Mouse (Mus musculus) ES-Bruce4 (cell line): Measurements from ENCODE around the gene Rassf5. TPM values are rescaled to one million over a fixed set of nuclear protein-coding genes. Genes with fewer than 3 reads are reported as not detected.

Experiments used
- H3K27ac ChIP-seq: 2 replicates; pipeline ENCODE4 v1.5.1; 2012; ENCODE audit warnings: low read length, inconsistent platforms; ENCODE audit not compliant: insufficient read depth
- H3K27me3 ChIP-seq: 2 replicates; pipeline ENCODE4 v1.6.1; 2012; ENCODE audit warnings: mild to moderate bottlenecking, low read length, inconsistent platforms; ENCODE audit not compliant: control insufficient read depth, poor library complexity, insufficient read depth, severe bottlenecking
- H3K36me3 ChIP-seq: 2 replicates; pipeline ENCODE4 v1.6.1; 2012; ENCODE audit warnings: inconsistent platforms, mild to moderate bottlenecking, low read length, moderate library complexity; ENCODE audit not compliant: control insufficient read depth, poor library complexity, insufficient read depth, severe bottlenecking
- H3K4me1 ChIP-seq: one replicate; pipeline ENCODE4 v1.8.1; 2011; ENCODE audit warnings: low read length; ENCODE audit not compliant: control insufficient read depth, insufficient read depth
- H3K4me3 ChIP-seq: 2 replicates; pipeline ENCODE4 v1.5.1; 2011; ENCODE audit warnings: low read depth, mild to moderate bottlenecking, low read length
- H3K9ac ChIP-seq: 2 replicates; pipeline ENCODE4 v1.6.1; 2012; ENCODE audit warnings: low read depth, mild to moderate bottlenecking, inconsistent platforms; ENCODE audit not compliant: poor library complexity, severe bottlenecking
- H3K9me3 ChIP-seq: replicated peaks from 2 replicates; pipeline ENCODE4 v1.6.1; 2012; ENCODE audit warnings: mild to moderate bottlenecking, low read length, inconsistent platforms; ENCODE audit not compliant: control insufficient read depth, poor library complexity, insufficient read depth, severe bottlenecking
- CTCF ChIP-seq: IDR thresholded peaks from one replicate; pipeline ENCODE4 v1.8.1; 2011; ENCODE audit warnings: low read depth, low read length
- EP300 ChIP-seq: IDR thresholded peaks from 2 replicates; pipeline ENCODE4 v1.6.1; 2011; ENCODE audit warnings: low read depth, low read length; ENCODE audit not compliant: insufficient read depth
- POLR2A ChIP-seq: IDR thresholded peaks from one replicate; pipeline ENCODE4 v1.8.1; 2011; ENCODE audit warnings: low read length; ENCODE audit not compliant: insufficient read depth
- polyA plus RNA-seq: library from polyadenylated mRNA; stranded (reverse); fragments of >200 nt; gene quantifications from 2 replicates; pipeline ENCODE4 v1.2.4, GENCODE M21; 2011; ENCODE audit warnings: low read depth; ENCODE audit not compliant: missing spikeins, insufficient read depth, insufficient read length

Gene Rassf5
- polyA plus RNA-seq, 1 experiment = 0.45 TPM

DNA sequence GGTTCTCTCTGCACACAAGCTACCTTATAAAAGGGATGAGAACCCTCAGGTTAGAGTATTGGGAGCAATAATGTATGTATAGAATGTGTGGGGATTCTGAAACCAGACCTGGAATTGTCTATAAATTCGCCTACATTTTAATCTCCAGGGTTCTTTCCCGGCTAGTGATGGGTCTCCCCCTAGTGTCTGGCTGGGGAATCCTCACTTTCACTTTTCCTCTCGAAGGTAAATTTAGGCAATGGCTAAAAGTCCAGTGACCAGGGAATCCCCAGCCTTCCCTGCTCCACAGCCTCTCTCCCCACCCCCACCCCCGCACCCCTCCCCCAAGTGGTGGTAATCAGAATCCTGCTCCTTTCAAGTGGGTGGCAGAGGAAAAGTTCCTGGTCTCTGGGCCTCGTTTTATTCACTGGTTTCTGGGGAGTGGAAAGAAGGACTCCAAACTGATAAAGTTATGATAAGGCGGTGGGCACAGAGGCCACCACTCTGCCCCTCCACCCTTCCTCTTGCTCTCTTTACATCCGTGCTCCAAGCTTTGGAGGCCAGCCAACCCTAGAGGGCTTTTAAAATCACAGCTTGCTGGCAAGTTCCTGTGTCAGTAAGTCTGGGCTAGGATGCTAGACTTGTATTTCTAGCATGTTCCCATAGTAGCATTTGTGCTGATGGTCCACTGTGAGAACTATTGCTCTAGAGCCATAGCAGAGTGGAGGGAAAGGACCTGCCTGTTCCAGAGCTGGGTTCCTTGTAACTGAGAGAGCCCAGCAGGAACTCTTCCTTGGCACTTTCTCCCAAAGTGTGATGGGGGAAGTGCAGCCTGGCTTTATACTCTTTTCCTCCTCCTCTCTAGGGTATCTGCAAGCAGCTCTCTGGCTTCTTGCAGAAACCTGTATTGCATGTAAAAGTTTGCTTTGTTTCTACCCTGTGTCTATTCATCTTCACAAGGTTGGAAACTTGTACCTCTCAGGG is 1.7 kb upstream of the Rassf5 start:
- Histone ChIP-seq H3K36me3 (no peaks in the 10 kb centered on the region), H3K9me3 (no peaks in the 10 kb centered on the region), H3K4me3 (no peak overlapping the region), H3K4me1 (no peaks in the 10 kb centered on the region), H3K27me3 (peaks cover 10% of the 10 kb centered on the region; the same call in 1 of the 2 replicates), H3K27ac (no peak overlapping the region), H3K9ac (no peak overlapping the region)
- no peak for TF ChIP-seq EP300
- TF ChIP-seq CTCF = no peak
- no peak for TF ChIP-seq POLR2A

DNA sequence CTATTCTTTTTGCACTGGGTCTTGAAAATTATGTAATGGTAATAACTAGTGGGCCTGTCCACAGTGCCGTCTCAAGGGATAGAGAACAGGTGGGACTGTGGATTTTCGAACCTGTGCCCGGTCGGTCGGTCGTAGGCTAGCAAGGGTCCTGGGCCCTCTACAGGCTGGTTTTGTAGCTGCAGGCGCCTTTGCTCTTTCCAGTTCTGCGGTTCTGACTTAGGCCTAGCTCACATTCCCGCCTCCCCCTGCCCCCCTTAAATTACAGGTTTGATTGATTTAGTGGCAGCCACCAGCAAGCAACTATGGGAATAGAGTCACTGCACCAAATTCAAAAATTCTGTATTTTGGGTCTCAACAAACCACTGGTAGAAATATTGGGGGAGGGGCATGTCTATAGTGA is 868 bp upstream of the Rassf5 start:
- Histone ChIP-seq H3K9ac (no peak overlapping the region; the same call in 1 of the 2 replicates), H3K36me3 (no peaks in the 10 kb centered on the region), H3K4me3 (peak overlapping the region; percentile 52), H3K27me3 (peaks cover 10% of the 10 kb centered on the region; the same call in 1 of the 2 replicates), H3K9me3 (no peaks in the 10 kb centered on the region), H3K27ac (no peak overlapping the region), H3K4me1 (no peaks in the 10 kb centered on the region)
- TF ChIP-seq POLR2A (no peak), EP300 (no peak), CTCF (peak; percentile 60)

DNA sequence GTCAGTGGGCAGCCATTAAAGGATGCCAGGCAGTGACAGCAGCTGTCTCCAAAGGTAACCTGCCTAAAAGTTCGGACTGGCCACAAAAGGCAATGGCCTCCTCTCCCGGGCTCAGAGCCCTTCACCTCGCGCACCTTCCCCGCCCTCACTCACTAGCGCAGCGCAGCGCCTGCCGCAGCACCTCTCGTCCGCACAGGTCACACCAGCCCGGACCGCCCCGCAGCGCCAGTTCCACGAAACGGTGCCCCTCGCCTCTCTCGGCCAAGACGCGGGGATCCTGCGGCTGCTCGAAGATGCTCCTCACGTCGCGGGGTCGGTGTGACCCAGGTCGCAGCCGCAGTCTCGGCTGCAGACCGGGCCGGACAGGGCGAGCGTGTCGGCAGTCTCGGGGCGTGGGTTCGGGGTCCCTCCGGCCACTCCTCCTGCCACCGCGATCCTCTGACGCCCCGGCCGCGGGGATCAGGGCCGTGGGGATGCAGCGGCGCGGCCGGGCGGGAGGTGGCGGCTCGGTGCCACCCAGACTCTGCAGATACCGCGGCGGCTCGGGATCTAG is 446 bp downstream of the Rassf5 start:
- Histone ChIP-seq H3K27ac (no peak overlapping the region), H3K4me1 (no peaks in the 10 kb centered on the region), H3K36me3 (no peaks in the 10 kb centered on the region), H3K27me3 (peaks cover 10% of the 10 kb centered on the region; the same call in 1 of the 2 replicates), H3K9me3 (no peaks in the 10 kb centered on the region), H3K9ac (peak overlapping the region; percentile 59), H3K4me3 (peak overlapping the region; percentile 52)
- TF ChIP-seq CTCF (no peak), POLR2A (no peak), EP300 (no peak)

DNA sequence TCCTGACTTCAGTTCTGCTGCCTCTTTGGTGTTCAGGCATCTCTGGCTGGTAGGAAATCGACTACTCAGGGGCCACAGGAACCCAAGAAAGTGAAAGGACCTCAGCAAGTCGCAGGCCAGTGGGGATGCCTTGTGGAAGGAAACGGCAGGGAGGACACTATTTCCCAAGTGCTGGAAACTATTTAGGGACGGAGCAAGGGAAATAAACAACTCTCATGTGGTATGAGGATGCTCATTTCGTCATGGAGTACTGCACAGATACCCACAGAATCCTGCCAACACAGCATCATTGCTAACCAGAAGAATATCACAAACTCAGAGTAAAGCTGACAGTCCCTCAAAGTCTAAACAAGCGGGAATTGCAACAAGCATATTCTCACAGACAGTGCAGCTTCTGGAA is 2.1 kb downstream of the Rassf5 start:
- Histone ChIP-seq H3K4me3 (no peak overlapping the region), H3K27ac (no peak overlapping the region), H3K27me3 (peaks cover 10% of the 10 kb centered on the region; the same call in 1 of the 2 replicates), H3K9me3 (no peaks in the 10 kb centered on the region), H3K9ac (no peak overlapping the region), H3K36me3 (no peaks in the 10 kb centered on the region), H3K4me1 (no peaks in the 10 kb centered on the region)
- TF ChIP-seq EP300 (no peak), POLR2A (no peak), CTCF (no peak)

DNA sequence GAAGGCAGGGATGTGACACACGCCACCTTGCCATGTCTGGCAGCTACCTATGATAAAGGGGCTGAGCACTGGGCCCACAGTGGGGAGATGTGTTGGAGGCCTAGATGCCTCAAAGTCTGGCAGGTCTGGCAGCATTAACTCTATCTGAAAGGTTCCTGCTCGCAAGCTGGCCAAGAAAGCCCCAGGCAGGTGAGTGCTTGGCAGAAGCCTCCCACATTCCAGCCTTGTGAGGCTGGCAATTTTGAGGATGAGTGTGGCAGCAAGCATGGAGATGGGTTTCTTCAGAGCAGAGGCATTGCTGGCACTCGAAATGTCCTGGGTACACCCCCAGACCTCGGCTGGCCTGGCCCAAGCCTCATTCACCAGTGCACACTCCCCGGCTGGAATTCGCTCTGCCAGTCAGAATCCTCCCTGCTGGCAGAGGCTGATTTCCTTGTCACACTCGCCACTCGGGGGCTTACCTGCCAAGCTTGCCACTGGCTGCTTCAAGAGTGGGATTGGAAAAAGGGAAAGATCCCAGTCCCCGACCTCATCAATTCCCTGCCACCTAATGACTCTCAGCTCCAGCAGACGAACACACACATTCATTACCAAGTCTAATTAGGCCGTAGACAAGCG is 5.4 kb downstream of the Rassf5 start:
- no peaks in the 10 kb centered on the region for H3K9me3 ChIP-seq
- no peaks in the 10 kb centered on the region for H3K36me3 ChIP-seq
- no peak overlapping the region for H3K9ac ChIP-seq
- H3K27ac ChIP-seq = no peak overlapping the region
- TF ChIP-seq EP300 (no peak), CTCF (no peak), POLR2A (no peak)
- H3K27me3 ChIP-seq = peaks cover 2% of the 10 kb centered on the region; the same call in 1 of the 2 replicates
- no peaks in the 10 kb centered on the region for H3K4me1 ChIP-seq
- no peak overlapping the region for H3K4me3 ChIP-seq
